Mouse (Mus musculus): Measurements from ENCODE around the gene C77080.
"Not testable (repeated sequence)": the region's sequence is repeated elsewhere in the genome, so short reads cannot be mapped to it uniquely, and the experiment has no call there.

The C77080 gene

GRCm38 (mm10) chr4:129219198-129219597 lies 42.0 kb downstream of the C77080 start:
- no peak for DNase-seq (ENCODE audit: low spot score in 2 of 2)

GRCm38 (mm10) chr4:129218569-129219175 lies 42.5 kb downstream of the C77080 start:
- no peak for DNase-seq (ENCODE audit: low spot score in 2 of 2)

GRCm38 (mm10) chr4:129212486-129212885 lies 48.7 kb downstream of the C77080 start:
- not testable (repeated sequence) for DNase-seq (ENCODE audit: low spot score in 2 of 2)

- no peak for DNase-seq (ENCODE audit: low spot score in 2 of 2)
Observed at GRCm38 (mm10) chr4:129211461-129211860, 49.7 kb downstream of the C77080 start.

GRCm38 (mm10) chr4:129209504-129209903 lies 51.7 kb downstream of the C77080 start:
- DNase-seq (ENCODE audit: low spot score in 2 of 2) = no peak

- no peak for DNase-seq (ENCODE audit: low spot score in 2 of 2)
Observed at GRCm38 (mm10) chr4:129206792-129207191, 54.4 kb downstream of the C77080 start.

GRCm38 (mm10) chr4:129204655-129205054 lies 56.5 kb downstream of the C77080 start:
- DNase-seq (ENCODE audit: low spot score in 2 of 2) = no peak

- DNase-seq (ENCODE audit: low spot score in 2 of 2) = no peak
Observed at GRCm38 (mm10) chr4:129197514-129197913, 63.7 kb downstream of the C77080 start.

- DNase-seq (ENCODE audit: low spot score in 2 of 2) = no peak
Observed at GRCm38 (mm10) chr4:129194280-129194679, 66.9 kb downstream of the C77080 start.

- DNase-seq (ENCODE audit: low spot score in 2 of 2) = no peak
Observed at GRCm38 (mm10) chr4:129191691-129192090, 69.5 kb downstream of the C77080 start.

GRCm38 (mm10) chr4:129190538-129190937 lies 70.7 kb downstream of the C77080 start:
- no peak for DNase-seq (ENCODE audit: low spot score in 2 of 2)

- peak; percentile 93 for DNase-seq (ENCODE audit: low spot score in 2 of 2)
Observed at GRCm38 (mm10) chr4:129189542-129190519, 71.4 kb downstream of the C77080 start, which contains the start of the genes S100pbp and Yars. S100pbp (minus strand) TSS chr4:129189727. Yars (plus strand) TSS chr4:129189760.

- peak; percentile 49 to 54 for DNase-seq (ENCODE audit: low spot score in 2 of 2)
Observed at GRCm38 (mm10) chr4:129188803-129189541, 72.2 kb downstream of the C77080 start.

- DNase-seq (ENCODE audit: low spot score in 2 of 2) = no peak
Observed at GRCm38 (mm10) chr4:129188041-129188659, 73.1 kb downstream of the C77080 start.

GRCm38 (mm10) chr4:129179560-129179959 lies 81.6 kb downstream of the C77080 start:
- no peak for DNase-seq (ENCODE audit: low spot score in 2 of 2)

GRCm38 (mm10) chr4:129172529-129172928 lies 88.7 kb downstream of the C77080 start:
- no peak for DNase-seq (ENCODE audit: low spot score in 2 of 2)

All from frontal cortex, postnatal 14 days (tissue).